Mouse (Mus musculus): ENCODE results near the gene Crot. TPM values are rescaled to one million over a fixed set of nuclear protein-coding genes. Genes with fewer than 3 reads are reported as not detected.
"Not testable (repeated sequence)": the region's sequence is repeated elsewhere in the genome, so short reads cannot be mapped to it uniquely, and the experiment has no call there.

The Crot gene
- polyA plus RNA-seq, 1 experiment = 24.8 TPM

GRCm38 (mm10) chr5:9014774-9015173 lies 17.6 kb upstream of the Crot start:
- no peaks in the 10 kb centered on the region for H3K4me1 ChIP-seq (ENCODE audit: control insufficient read depth, insufficient read depth, low read length)
- H3K4me3 ChIP-seq (replicated peaks; ENCODE audit: insufficient read depth, low read depth, low read length) = no peak overlapping the region
- 80% methylated on average over 3 of the region's 3 CpGs for WGBS
- TF ChIP-seq CTCF (IDR thresholded peaks at IDR 0.05; ENCODE audit: borderline replicate concordance, insufficient read depth, low read depth, low read length) (no peak), POLR2A (IDR thresholded peaks at IDR 0.05; ENCODE audit: borderline replicate concordance, insufficient read depth, low read length) (no peak)
- H3K27ac ChIP-seq (ENCODE audit: insufficient read depth, low read length) = no peak overlapping the region
- no peak for DNase-seq
- H3K27me3 ChIP-seq (ENCODE audit: control insufficient read depth, insufficient read depth, low read length) = no peaks in the 10 kb centered on the region

DNA sequence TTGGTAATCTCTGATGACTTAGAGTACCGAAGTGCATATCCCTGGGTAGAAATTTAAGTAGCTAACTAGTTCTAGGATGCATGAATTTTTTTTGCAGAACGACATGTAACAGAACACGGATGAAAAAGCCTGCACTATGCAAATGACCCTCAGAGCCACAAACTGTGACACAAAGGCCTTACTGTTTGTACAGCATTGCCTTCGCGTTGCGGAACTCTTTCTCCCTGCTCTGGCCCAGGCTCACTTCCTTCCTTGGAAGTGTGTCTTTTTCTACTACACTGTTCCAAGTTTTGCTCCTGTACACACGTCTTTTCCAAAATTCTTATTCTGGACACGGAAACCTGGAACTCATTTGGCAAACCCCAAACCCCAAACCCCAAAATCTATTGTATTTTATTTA lies 14.2 kb upstream of the Crot start:
- Histone ChIP-seq H3K27ac (ENCODE audit: insufficient read depth, low read length) (no peak overlapping the region), H3K4me1 (ENCODE audit: control insufficient read depth, insufficient read depth, low read length) (no peaks in the 10 kb centered on the region), H3K27me3 (ENCODE audit: control insufficient read depth, insufficient read depth, low read length) (no peaks in the 10 kb centered on the region), H3K4me3 (replicated peaks; ENCODE audit: insufficient read depth, low read depth, low read length) (no peak overlapping the region)
- DNase-seq = no peak
- 46% methylated on average over 8 of the region's 8 CpGs for WGBS
- TF ChIP-seq POLR2A (IDR thresholded peaks at IDR 0.05; ENCODE audit: borderline replicate concordance, insufficient read depth, low read length) (no peak), CTCF (IDR thresholded peaks at IDR 0.05; ENCODE audit: borderline replicate concordance, insufficient read depth, low read depth, low read length) (no peak)

DNA sequence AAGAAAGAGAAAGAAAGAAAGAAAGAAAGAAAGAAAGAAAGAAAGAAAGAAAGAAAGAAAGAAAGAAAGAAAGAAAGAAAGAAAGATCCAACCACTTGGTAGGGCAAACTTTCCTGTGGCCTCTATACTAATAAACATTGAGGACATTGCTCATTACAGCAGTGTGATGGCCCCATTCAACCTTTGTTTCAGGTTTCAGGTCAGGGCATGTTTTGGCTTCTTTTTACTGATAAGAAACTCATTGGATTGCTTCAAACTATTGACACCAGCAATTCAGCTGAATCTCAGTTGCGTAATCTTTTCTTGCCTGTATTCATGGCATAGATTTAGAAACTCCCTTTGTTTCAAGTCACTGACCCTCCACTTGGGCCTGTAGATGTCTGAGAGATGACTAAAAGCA lies 13.0 kb upstream of the Crot start:
- WGBS = 96% methylated on average over 1 of the region's 1 CpGs
- H3K27me3 ChIP-seq (ENCODE audit: control insufficient read depth, insufficient read depth, low read length) = no peaks in the 10 kb centered on the region
- no peak overlapping the region for H3K27ac ChIP-seq (ENCODE audit: insufficient read depth, low read length)
- H3K4me3 ChIP-seq (replicated peaks; ENCODE audit: insufficient read depth, low read depth, low read length) = no peak overlapping the region
- H3K4me1 ChIP-seq (ENCODE audit: control insufficient read depth, insufficient read depth, low read length) = no peaks in the 10 kb centered on the region
- TF ChIP-seq CTCF (IDR thresholded peaks at IDR 0.05; ENCODE audit: borderline replicate concordance, insufficient read depth, low read depth, low read length) (no peak), POLR2A (IDR thresholded peaks at IDR 0.05; ENCODE audit: borderline replicate concordance, insufficient read depth, low read length) (no peak)
- DNase-seq = no peak

DNA sequence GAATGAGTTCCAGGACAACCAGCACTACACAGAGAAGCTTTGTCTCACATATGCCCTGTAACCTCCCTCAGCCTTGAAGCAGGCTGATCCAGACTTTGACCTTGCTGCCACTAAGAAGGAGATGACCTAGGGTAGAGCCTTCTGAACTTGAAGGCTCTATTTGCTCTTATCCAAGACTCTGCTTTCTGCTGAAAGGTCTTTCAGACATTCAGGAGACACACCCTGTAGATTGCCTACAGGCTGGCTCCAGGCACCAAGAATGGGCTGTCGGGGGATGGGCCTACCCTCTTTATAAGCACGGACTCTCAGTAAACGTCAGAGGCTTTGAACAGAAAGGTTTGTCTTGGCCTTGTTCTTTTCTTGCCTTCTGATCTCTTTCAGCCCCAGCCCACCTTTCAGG lies 9.5 kb upstream of the Crot start:
- H3K27me3 ChIP-seq (ENCODE audit: control insufficient read depth, insufficient read depth, low read length); H3K27ac ChIP-seq (ENCODE audit: insufficient read depth, low read length); DNase-seq; H3K4me1 ChIP-seq (ENCODE audit: control insufficient read depth, insufficient read depth, low read length); H3K4me3 ChIP-seq (replicated peaks; ENCODE audit: insufficient read depth, low read depth, low read length): not testable (repeated sequence)
- 52% methylated on average over 3 of the region's 3 CpGs for WGBS

- H3K27me3 ChIP-seq (ENCODE audit: control insufficient read depth, insufficient read depth, low read length); H3K4me3 ChIP-seq (replicated peaks; ENCODE audit: insufficient read depth, low read depth, low read length); H3K4me1 ChIP-seq (ENCODE audit: control insufficient read depth, insufficient read depth, low read length); H3K27ac ChIP-seq (ENCODE audit: insufficient read depth, low read length); DNase-seq: not testable (repeated sequence)
- 51% methylated on average over 7 of the region's 7 CpGs for WGBS
Measured at GRCm38 (mm10) chr5:9000006-9000405, 2.9 kb upstream of the Crot start.

GRCm38 (mm10) chr5:8999108-8999507 lies 2.0 kb upstream of the Crot start:
- no peaks in the 10 kb centered on the region for H3K27me3 ChIP-seq (ENCODE audit: control insufficient read depth, insufficient read depth, low read length)
- peaks cover 2% of the 10 kb centered on the region; the same call in 1 of the 2 replicates for H3K4me1 ChIP-seq (ENCODE audit: control insufficient read depth, insufficient read depth, low read length)
- H3K27ac ChIP-seq (ENCODE audit: insufficient read depth, low read length) = no peak overlapping the region
- no peak for DNase-seq
- TF ChIP-seq CTCF (IDR thresholded peaks at IDR 0.05; ENCODE audit: borderline replicate concordance, insufficient read depth, low read depth, low read length) = no peak
- TF ChIP-seq POLR2A (IDR thresholded peaks at IDR 0.05; ENCODE audit: borderline replicate concordance, insufficient read depth, low read length) = no peak
- H3K4me3 ChIP-seq (replicated peaks; ENCODE audit: insufficient read depth, low read depth, low read length) = no peak overlapping the region
- 90% methylated on average over 4 of the region's 4 CpGs for WGBS

GRCm38 (mm10) chr5:8997513-8997895 lies 380 bp upstream of the Crot start:
- DNase-seq = peak in 1 of 2 experiments; percentile 72
- TF ChIP-seq CTCF (IDR thresholded peaks at IDR 0.05; ENCODE audit: borderline replicate concordance, insufficient read depth, low read depth, low read length) = no peak
- no peak for TF ChIP-seq POLR2A (IDR thresholded peaks at IDR 0.05; ENCODE audit: borderline replicate concordance, insufficient read depth, low read length)
- Histone ChIP-seq H3K4me3 (replicated peaks; ENCODE audit: insufficient read depth, low read depth, low read length) (peak overlapping the region; percentile 80), H3K4me1 (ENCODE audit: control insufficient read depth, insufficient read depth, low read length) (peaks cover 2% of the 10 kb centered on the region; the same call in 1 of the 2 replicates), H3K27ac (ENCODE audit: insufficient read depth, low read length) (peak overlapping the region; percentile 84), H3K27me3 (ENCODE audit: control insufficient read depth, insufficient read depth, low read length) (no peaks in the 10 kb centered on the region)
- 1% methylated on average over 8 of the region's 8 CpGs for WGBS

DNA sequence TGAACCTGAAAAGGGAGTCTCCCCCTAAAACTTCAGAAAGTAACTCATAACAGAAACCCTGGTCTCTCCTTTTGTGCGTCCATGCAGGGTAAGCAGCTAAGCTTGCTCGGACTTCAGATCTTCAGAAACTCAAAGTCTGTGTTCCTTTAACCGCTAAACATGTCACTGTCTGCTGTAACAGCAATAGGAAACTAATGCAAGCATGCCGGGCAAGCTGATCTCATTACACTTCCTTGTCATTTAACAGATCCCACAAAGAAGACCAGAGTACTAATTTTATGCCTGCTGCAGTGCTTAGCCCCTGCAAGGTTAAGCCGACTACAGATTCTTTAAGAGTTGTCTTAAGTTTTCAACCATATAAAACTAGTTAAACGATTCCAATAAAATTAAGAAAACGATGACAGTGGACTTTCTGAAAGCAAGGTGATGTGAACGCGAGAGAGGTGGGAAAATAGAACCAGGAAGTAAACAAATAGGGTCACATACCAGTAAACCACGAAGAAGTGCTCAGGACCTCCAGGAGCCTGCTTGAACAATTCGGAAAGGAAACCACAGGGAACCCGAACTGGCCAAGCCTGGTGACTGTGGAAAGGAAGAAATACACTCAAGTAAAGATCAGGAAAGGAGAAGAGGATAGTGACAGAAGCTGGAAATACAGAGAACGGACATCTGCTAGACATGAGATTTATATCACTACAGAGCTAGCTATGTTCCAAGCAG lies 998 bp downstream of the Crot start:
- peaks cover 2% of the 10 kb centered on the region; the same call in 1 of the 2 replicates for H3K4me1 ChIP-seq (ENCODE audit: control insufficient read depth, insufficient read depth, low read length)
- H3K27me3 ChIP-seq (ENCODE audit: control insufficient read depth, insufficient read depth, low read length) = no peaks in the 10 kb centered on the region
- WGBS = 10% methylated on average over 13 of the region's 13 CpGs
- TF ChIP-seq POLR2A (IDR thresholded peaks at IDR 0.05; ENCODE audit: borderline replicate concordance, insufficient read depth, low read length) (no peak), CTCF (IDR thresholded peaks at IDR 0.05; ENCODE audit: borderline replicate concordance, insufficient read depth, low read depth, low read length) (no peak)
- H3K27ac ChIP-seq (ENCODE audit: insufficient read depth, low read length) = no peak overlapping the region
- peak overlapping the region; percentile 80 for H3K4me3 ChIP-seq (replicated peaks; ENCODE audit: insufficient read depth, low read depth, low read length)
- DNase-seq = no peak

Data from cerebellum, adult 2 months (tissue).